Mouse (Mus musculus) C2C12 (cell line): ENCODE data around the gene Raph1. TPM values are rescaled to one million over a fixed set of nuclear protein-coding genes. Genes with fewer than 3 reads are reported as not detected.

Source experiments
- H3K27me3 ChIP-seq: one replicate; pipeline ENCODE4 v1.6.1; 2011; ENCODE audit not compliant: control insufficient read depth, insufficient read depth, insufficient read length
- H3K36me3 ChIP-seq: one replicate; pipeline ENCODE4 v1.6.1; 2011; ENCODE audit not compliant: control insufficient read depth, insufficient read depth
- H3K4me3 ChIP-seq: one replicate; pipeline ENCODE4 v1.5.1; 2011; ENCODE audit warnings: mild to moderate bottlenecking, control low read depth; ENCODE audit not compliant: poor library complexity, insufficient read depth, severe bottlenecking
- H3K79me2 ChIP-seq: one replicate; pipeline ENCODE4 v1.6.1; 2011; ENCODE audit not compliant: control insufficient read depth, insufficient read depth
- H3K79me3 ChIP-seq: one replicate; pipeline ENCODE4 v1.6.1; 2011; ENCODE audit warnings: low read depth, control low read depth
- H3ac ChIP-seq: one replicate; pipeline ENCODE3; 2011; ENCODE audit warnings: low read depth; ENCODE audit not compliant: control insufficient read depth, insufficient read length
- CEBPB ChIP-seq: IDR thresholded peaks from one replicate; pipeline ENCODE4 v1.6.1; 2011; ENCODE audit warnings: low read depth, mild to moderate bottlenecking, control low read depth, moderate library complexity
- CTCF ChIP-seq: IDR thresholded peaks from one replicate; pipeline ENCODE4 v1.5.1; 2011; ENCODE audit not compliant: control insufficient read depth, insufficient read depth, insufficient read length
- FOSL1 ChIP-seq: IDR thresholded peaks from one replicate; pipeline ENCODE4 v1.8.0; 2011; ENCODE audit warnings: mild to moderate bottlenecking, low read length; ENCODE audit not compliant: poor library complexity, insufficient read depth, severe bottlenecking
- MAX ChIP-seq: IDR thresholded peaks from one replicate; pipeline ENCODE4 v1.6.1; 2011; ENCODE audit warnings: mild to moderate bottlenecking, control low read depth
- MYOD1 ChIP-seq: IDR thresholded peaks from one replicate; pipeline ENCODE4 v1.6.1; 2011; ENCODE audit warnings: low read depth; ENCODE audit not compliant: control insufficient read depth, insufficient read length
- MYOG ChIP-seq: IDR thresholded peaks from one replicate; pipeline ENCODE4 v1.6.1; 2011; ENCODE audit not compliant: control insufficient read depth, insufficient read length; ENCODE audit errors: extremely low read depth
- USF1 ChIP-seq: IDR thresholded peaks from one replicate; pipeline ENCODE4 v1.6.1; 2011; ENCODE audit warnings: low read depth, mild to moderate bottlenecking, control low read depth, moderate library complexity
- polyA plus RNA-seq: library from polyadenylated mRNA; unstranded; fragments of >200 nt; fragmentation: generic; extraction: Trizol; gene quantifications from one replicate; pipeline ENCODE4 v1.2.1, GENCODE M21; 2012; ENCODE audit warnings: missing spikeins

The Raph1 gene
- polyA plus RNA-seq, 1 experiment, result 9.5 TPM

GRCm38 (mm10) chr1:60482881-60483280, 84.0 kb downstream of the Raph1 start:
- Histone ChIP-seq H3K4me3 (no peak overlapping the region), H3K79me2 (no peaks in the 10 kb centered on the region), H3ac (no peak overlapping the region), H3K79me3 (no peaks in the 10 kb centered on the region), H3K36me3 (peaks cover 37% of the 10 kb centered on the region), H3K27me3 (no peaks in the 10 kb centered on the region)
- TF ChIP-seq FOSL1, result no peak
- no peak for TF ChIP-seq CEBPB
- TF ChIP-seq MYOG, result no peak
- TF ChIP-seq MYOD1, result no peak
- TF ChIP-seq MAX, result no peak
- TF ChIP-seq CTCF, result no peak

- H3K79me3 ChIP-seq, result no peaks in the 10 kb centered on the region
- no peak overlapping the region for H3ac ChIP-seq
- peaks cover 46% of the 10 kb centered on the region for H3K36me3 ChIP-seq
- H3K27me3 ChIP-seq, result no peaks in the 10 kb centered on the region
- TF ChIP-seq MAX, result no peak
- TF ChIP-seq FOSL1, result no peak
- H3K4me3 ChIP-seq, result no peak overlapping the region
- H3K79me2 ChIP-seq, result no peaks in the 10 kb centered on the region
These were observed 85.3 kb downstream of the Raph1 start for GRCm38 (mm10) chr1:60481561-60481960.

GRCm38 (mm10) chr1:60470541-60470940, 96.4 kb downstream of the Raph1 start:
- TF ChIP-seq MAX (no peak), FOSL1 (no peak), MYOD1 (no peak), MYOG (no peak), USF1 (no peak), CEBPB (no peak), CTCF (no peak)
- no peaks in the 10 kb centered on the region for H3K79me3 ChIP-seq
- H3K79me2 ChIP-seq, result no peaks in the 10 kb centered on the region
- no peaks in the 10 kb centered on the region for H3K27me3 ChIP-seq
- no peak overlapping the region for H3ac ChIP-seq
- no peak overlapping the region for H3K4me3 ChIP-seq
- H3K36me3 ChIP-seq, result peaks cover 4% of the 10 kb centered on the region

GRCm38 (mm10) chr1:60469491-60469890, 97.4 kb downstream of the Raph1 start:
- Histone ChIP-seq H3K79me2 (no peaks in the 10 kb centered on the region), H3K27me3 (no peaks in the 10 kb centered on the region), H3K4me3 (no peak overlapping the region), H3K79me3 (no peaks in the 10 kb centered on the region), H3ac (no peak overlapping the region), H3K36me3 (peaks cover 4% of the 10 kb centered on the region)
- no peak for TF ChIP-seq CEBPB
- no peak for TF ChIP-seq MAX
- TF ChIP-seq MYOD1, result no peak

GRCm38 (mm10) chr1:60460623-60461022, 106.3 kb downstream of the Raph1 start:
- TF ChIP-seq MYOD1 (no peak), USF1 (no peak), CTCF (no peak), CEBPB (no peak), MAX (no peak), FOSL1 (no peak), MYOG (no peak)

GRCm38 (mm10) chr1:60449896-60450295, 117.0 kb downstream of the Raph1 start:
- Histone ChIP-seq H3K79me2 (no peaks in the 10 kb centered on the region), H3K27me3 (no peaks in the 10 kb centered on the region), H3K4me3 (no peak overlapping the region), H3K36me3 (peaks cover 8% of the 10 kb centered on the region), H3ac (no peak overlapping the region), H3K79me3 (no peaks in the 10 kb centered on the region)
- TF ChIP-seq FOSL1 (no peak), USF1 (no peak), MYOG (no peak), CEBPB (no peak), MYOD1 (no peak), CTCF (no peak), MAX (no peak)

More at GRCm38 (mm10) chr1:60460623-60461022, 106.3 kb downstream of the Raph1 start:
- Histone ChIP-seq H3K79me3 (no peaks in the 10 kb centered on the region), H3K27me3 (no peaks in the 10 kb centered on the region), H3K36me3 (peaks cover 14% of the 10 kb centered on the region), H3K4me3 (no peak overlapping the region), H3K79me2 (no peaks in the 10 kb centered on the region), H3ac (no peak overlapping the region)
